Mouse (Mus musculus): ENCODE data around the gene Kcnh2. TPM values are rescaled to one million over a fixed set of nuclear protein-coding genes. Genes with fewer than 3 reads are reported as not detected.

The Kcnh2 gene
- polyA plus RNA-seq, 1 experiment: 26.3 TPM

- Histone ChIP-seq H3K4me3 (ENCODE audit: low read depth, low read length) (peak overlapping the region; percentile 25), H3K27me3 (ENCODE audit: control insufficient read depth, insufficient read depth, low read length) (no peaks in the 10 kb centered on the region), H3K4me1 (ENCODE audit: control insufficient read depth, insufficient read depth, insufficient read length, low read length) (no peaks in the 10 kb centered on the region), H3K27ac (ENCODE audit: insufficient read depth, low read depth, low read length) (peak overlapping the region; percentile 39; the same call in 1 of the 2 replicates), H3K36me3 (ENCODE audit: control insufficient read depth, insufficient read depth, low read length) (no peaks in the 10 kb centered on the region)
- 65% methylated on average over 6 of the region's 6 CpGs for WGBS
- TF ChIP-seq CTCF (IDR thresholded peaks at IDR 0.05; ENCODE audit: extremely low read depth, insufficient read length, insufficient replicate concordance, low read depth, low read length) (no peak), POLR2A (IDR thresholded peaks at IDR 0.05; ENCODE audit: low read depth, low read length) (no peak)
Measured at GRCm38 (mm10) chr5:24328813-24329211, 22.6 kb downstream of the Kcnh2 start.

GRCm38 (mm10) chr5:24326842-24327417 is 24.5 kb downstream of the Kcnh2 start:
- TF ChIP-seq POLR2A (IDR thresholded peaks at IDR 0.05; ENCODE audit: low read depth, low read length) (no peak), CTCF (IDR thresholded peaks at IDR 0.05; ENCODE audit: extremely low read depth, insufficient read length, insufficient replicate concordance, low read depth, low read length) (no peak)
- 58% methylated on average over 4 of the region's 4 CpGs for WGBS

GRCm38 (mm10) chr5:24326166-24326841 is 25.1 kb downstream of the Kcnh2 start:
- H3K27ac ChIP-seq (ENCODE audit: insufficient read depth, low read depth, low read length): no peak overlapping the region
- 90% methylated on average over 15 of the region's 15 CpGs for WGBS
- TF ChIP-seq POLR2A (IDR thresholded peaks at IDR 0.05; ENCODE audit: low read depth, low read length): no peak
- TF ChIP-seq CTCF (IDR thresholded peaks at IDR 0.05; ENCODE audit: extremely low read depth, insufficient read length, insufficient replicate concordance, low read depth, low read length): no peak
- no peaks in the 10 kb centered on the region for H3K4me1 ChIP-seq (ENCODE audit: control insufficient read depth, insufficient read depth, insufficient read length, low read length)
- no peak overlapping the region for H3K4me3 ChIP-seq (ENCODE audit: low read depth, low read length)
- no peaks in the 10 kb centered on the region for H3K27me3 ChIP-seq (ENCODE audit: control insufficient read depth, insufficient read depth, low read length)
- no peaks in the 10 kb centered on the region for H3K36me3 ChIP-seq (ENCODE audit: control insufficient read depth, insufficient read depth, low read length)

More at GRCm38 (mm10) chr5:24326842-24327417, 24.5 kb downstream of the Kcnh2 start:
- H3K27me3 ChIP-seq (ENCODE audit: control insufficient read depth, insufficient read depth, low read length): no peaks in the 10 kb centered on the region
- H3K4me3 ChIP-seq (ENCODE audit: low read depth, low read length): no peak overlapping the region
- no peak overlapping the region for H3K27ac ChIP-seq (ENCODE audit: insufficient read depth, low read depth, low read length)
- no peaks in the 10 kb centered on the region for H3K4me1 ChIP-seq (ENCODE audit: control insufficient read depth, insufficient read depth, insufficient read length, low read length)
- no peaks in the 10 kb centered on the region for H3K36me3 ChIP-seq (ENCODE audit: control insufficient read depth, insufficient read depth, low read length)

- H3K27me3 ChIP-seq (ENCODE audit: control insufficient read depth, insufficient read depth, low read length): no peaks in the 10 kb centered on the region
- no peak overlapping the region for H3K27ac ChIP-seq (ENCODE audit: insufficient read depth, low read depth, low read length)
- 55% methylated on average over 14 of the region's 14 CpGs for WGBS
- H3K4me1 ChIP-seq (ENCODE audit: control insufficient read depth, insufficient read depth, insufficient read length, low read length): no peaks in the 10 kb centered on the region
- TF ChIP-seq CTCF (IDR thresholded peaks at IDR 0.05; ENCODE audit: extremely low read depth, insufficient read length, insufficient replicate concordance, low read depth, low read length) (no peak), POLR2A (IDR thresholded peaks at IDR 0.05; ENCODE audit: low read depth, low read length) (no peak)
- H3K4me3 ChIP-seq (ENCODE audit: low read depth, low read length): no peak overlapping the region
- H3K36me3 ChIP-seq (ENCODE audit: control insufficient read depth, insufficient read depth, low read length): no peaks in the 10 kb centered on the region
Measured at GRCm38 (mm10) chr5:24325251-24325650, 26.2 kb downstream of the Kcnh2 start.

- WGBS: 34% methylated on average over 22 of the region's 22 CpGs
- TF ChIP-seq POLR2A (IDR thresholded peaks at IDR 0.05; ENCODE audit: low read depth, low read length) (no peak), CTCF (IDR thresholded peaks at IDR 0.05; ENCODE audit: extremely low read depth, insufficient read length, insufficient replicate concordance, low read depth, low read length) (no peak)
- H3K4me1 ChIP-seq (ENCODE audit: control insufficient read depth, insufficient read depth, insufficient read length, low read length): no peaks in the 10 kb centered on the region
Measured at GRCm38 (mm10) chr5:24321711-24322682, 29.4 kb downstream of the Kcnh2 start.

GRCm38 (mm10) chr5:24320894-24321293 is 30.5 kb downstream of the Kcnh2 start:
- no peak for TF ChIP-seq CTCF (IDR thresholded peaks at IDR 0.05; ENCODE audit: extremely low read depth, insufficient read length, insufficient replicate concordance, low read depth, low read length)
- TF ChIP-seq POLR2A (IDR thresholded peaks at IDR 0.05; ENCODE audit: low read depth, low read length): no peak
- no peak overlapping the region for H3K4me3 ChIP-seq (ENCODE audit: low read depth, low read length)
- 76% methylated on average over 5 of the region's 5 CpGs for WGBS
- no peaks in the 10 kb centered on the region for H3K27me3 ChIP-seq (ENCODE audit: control insufficient read depth, insufficient read depth, low read length)
- no peak overlapping the region for H3K27ac ChIP-seq (ENCODE audit: insufficient read depth, low read depth, low read length)
- no peaks in the 10 kb centered on the region for H3K4me1 ChIP-seq (ENCODE audit: control insufficient read depth, insufficient read depth, insufficient read length, low read length)
- H3K36me3 ChIP-seq (ENCODE audit: control insufficient read depth, insufficient read depth, low read length): no peaks in the 10 kb centered on the region

More at GRCm38 (mm10) chr5:24321711-24322682, 29.4 kb downstream of the Kcnh2 start:
- no peaks in the 10 kb centered on the region for H3K36me3 ChIP-seq (ENCODE audit: control insufficient read depth, insufficient read depth, low read length)
- H3K4me3 ChIP-seq (ENCODE audit: low read depth, low read length): no peak overlapping the region
- no peaks in the 10 kb centered on the region for H3K27me3 ChIP-seq (ENCODE audit: control insufficient read depth, insufficient read depth, low read length)
- no peak overlapping the region for H3K27ac ChIP-seq (ENCODE audit: insufficient read depth, low read depth, low read length)

Measured in small intestine, adult 2 months (tissue).